Mouse (Mus musculus): ENCODE results near the gene Cers3.

Cers3 gene

DNA sequence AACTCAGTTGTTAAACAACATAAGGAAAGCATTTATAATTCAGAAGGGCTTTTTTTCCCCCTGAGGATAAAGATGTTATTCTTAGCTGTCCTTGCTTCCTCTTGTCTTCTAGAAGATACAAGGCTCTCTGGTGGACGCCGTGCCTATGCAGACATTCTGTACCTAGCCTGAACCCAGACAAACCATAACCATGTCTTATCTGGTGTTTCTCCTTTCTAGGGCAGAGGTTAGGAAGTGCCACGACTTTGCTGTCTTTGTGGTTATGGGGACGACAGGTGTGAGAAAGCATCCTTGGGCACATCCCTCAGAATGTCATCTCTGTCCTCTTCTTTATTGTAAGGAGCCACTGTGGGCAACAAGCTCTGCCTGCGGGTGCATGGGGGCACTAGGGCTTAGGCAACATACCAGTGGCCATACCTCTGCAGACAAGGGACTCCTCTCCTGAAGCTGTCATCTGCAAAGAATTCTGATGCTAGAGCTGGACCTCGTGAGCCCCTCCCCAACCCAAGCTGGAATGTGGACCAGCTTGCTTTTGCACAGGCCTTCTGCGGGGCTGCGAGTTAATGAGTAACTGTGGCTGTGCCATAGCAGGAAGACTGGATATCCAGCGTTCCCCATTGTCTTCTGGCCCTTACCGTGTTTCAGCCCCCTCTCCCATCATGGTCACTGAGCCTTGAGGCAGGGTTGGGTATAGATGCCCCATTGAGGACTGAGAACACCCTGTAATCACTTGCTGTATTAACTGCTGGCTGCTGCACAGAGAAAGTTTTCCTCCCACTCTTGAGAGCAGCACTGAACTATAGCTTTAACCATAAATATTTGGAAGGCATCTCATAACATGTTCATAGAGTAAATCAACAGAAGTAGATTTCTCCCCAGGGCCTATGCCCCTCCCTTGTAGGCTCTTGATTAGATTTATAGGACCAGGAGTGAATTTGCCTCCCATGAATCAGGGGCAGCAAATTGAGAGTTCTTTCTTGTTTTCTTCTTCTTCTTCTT is 36.9 kb downstream of the Cers3 start:
- DNase-seq (ENCODE audit: low spot score), result no peak

- DNase-seq (ENCODE audit: low spot score), result no peak
Measured at GRCm38 (mm10) chr7:66786476-66786875, 43.2 kb downstream of the Cers3 start.

- no peak for DNase-seq (ENCODE audit: low spot score)
Measured at GRCm38 (mm10) chr7:66787816-66788215, 44.5 kb downstream of the Cers3 start.

DNA sequence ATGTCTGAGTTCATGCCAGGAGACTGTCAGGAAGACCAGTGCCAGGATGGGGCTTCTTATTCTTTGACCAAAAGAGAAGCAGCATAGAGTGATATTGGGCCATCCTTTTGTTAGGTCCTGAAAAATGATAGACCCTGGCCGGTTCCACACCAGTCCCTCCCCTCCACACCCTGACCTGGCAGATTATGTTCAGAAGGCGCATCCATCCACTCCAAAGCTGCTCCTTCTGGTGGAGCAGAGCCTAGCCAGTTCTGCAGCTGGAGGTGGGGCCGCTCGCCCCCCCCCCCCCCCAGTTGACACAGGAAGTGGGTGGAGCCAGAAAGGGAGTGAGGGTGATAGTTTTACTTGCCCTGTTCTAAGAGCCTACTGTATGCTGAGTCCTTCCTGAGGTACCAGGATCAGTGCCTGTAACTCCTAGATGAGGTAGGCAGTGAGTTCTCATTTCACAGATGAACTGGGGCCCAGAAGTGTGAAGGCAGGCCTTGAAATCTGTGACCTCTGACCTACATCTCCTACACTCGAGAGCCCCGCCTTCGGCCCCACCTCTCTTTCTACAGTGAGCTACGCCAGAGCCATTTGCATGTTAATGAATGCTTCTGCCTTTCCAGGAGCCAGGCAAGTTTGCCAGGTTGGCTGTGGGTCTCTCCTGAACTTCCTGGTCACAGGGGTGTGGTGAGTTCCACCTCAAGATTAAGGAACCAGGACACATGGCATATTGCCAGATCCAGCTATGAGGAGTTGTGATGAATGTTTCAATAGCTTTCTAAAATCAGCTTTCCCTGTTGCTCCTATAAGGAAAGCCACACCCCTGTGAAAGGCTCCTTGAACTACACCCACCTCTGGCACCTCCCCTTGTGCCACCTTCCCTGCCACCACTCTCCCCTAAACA is 46.8 kb downstream of the Cers3 start:
- DNase-seq (ENCODE audit: low spot score), result no peak

GRCm38 (mm10) chr7:66791022-66791421 is 47.7 kb downstream of the Cers3 start:
- no peak for DNase-seq (ENCODE audit: low spot score)

DNA sequence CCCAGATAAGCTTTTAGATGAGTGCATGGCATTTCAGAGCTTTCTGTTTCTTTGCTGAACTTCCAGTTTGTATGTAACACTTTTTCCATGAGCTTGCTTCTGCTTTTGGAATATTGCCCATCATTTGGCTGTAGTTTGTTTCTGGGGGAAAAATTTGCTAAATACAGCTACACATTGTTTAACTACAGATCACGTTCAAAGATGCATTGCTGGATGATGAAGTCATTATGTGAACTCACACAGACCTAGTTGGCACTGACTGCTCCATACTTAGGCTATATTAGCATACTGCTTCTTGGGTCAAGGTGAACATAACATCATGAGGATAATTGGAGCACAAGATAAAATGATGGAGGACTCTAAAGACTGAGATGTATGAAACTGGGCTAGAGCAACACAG is 53.6 kb downstream of the Cers3 start:
- DNase-seq (ENCODE audit: low spot score), result no peak

- DNase-seq (ENCODE audit: low spot score), result no peak
Measured at GRCm38 (mm10) chr7:66797345-66797744, 54.0 kb downstream of the Cers3 start.

GRCm38 (mm10) chr7:66798826-66799225 is 55.5 kb downstream of the Cers3 start:
- DNase-seq (ENCODE audit: low spot score), result no peak

- peak; percentile 20 for DNase-seq (ENCODE audit: low spot score)
Measured at GRCm38 (mm10) chr7:66800784-66801183, 57.5 kb downstream of the Cers3 start.

GRCm38 (mm10) chr7:66801785-66802184 is 58.5 kb downstream of the Cers3 start:
- DNase-seq (ENCODE audit: low spot score), result peak; percentile 15

DNA sequence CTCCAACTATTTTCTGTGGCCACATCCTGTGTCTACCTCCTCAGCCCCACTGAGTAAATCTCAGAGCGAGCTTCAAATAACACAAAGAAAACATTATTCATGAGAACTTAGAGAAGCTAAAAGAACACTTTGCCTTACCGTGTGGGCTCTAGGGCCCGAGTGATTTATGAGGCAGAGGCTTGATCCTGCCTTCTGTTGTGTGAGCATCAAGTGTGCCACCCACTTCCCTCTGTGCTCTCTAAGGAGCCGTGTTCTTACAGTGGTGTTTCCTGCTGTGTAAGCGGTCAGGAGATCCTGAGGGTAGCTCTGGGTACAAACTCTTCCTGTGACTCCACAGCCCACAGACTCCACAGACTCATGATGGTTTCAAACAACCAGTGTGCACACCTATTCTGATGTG is 60.5 kb downstream of the Cers3 start:
- no peak for DNase-seq (ENCODE audit: low spot score)

DNA sequence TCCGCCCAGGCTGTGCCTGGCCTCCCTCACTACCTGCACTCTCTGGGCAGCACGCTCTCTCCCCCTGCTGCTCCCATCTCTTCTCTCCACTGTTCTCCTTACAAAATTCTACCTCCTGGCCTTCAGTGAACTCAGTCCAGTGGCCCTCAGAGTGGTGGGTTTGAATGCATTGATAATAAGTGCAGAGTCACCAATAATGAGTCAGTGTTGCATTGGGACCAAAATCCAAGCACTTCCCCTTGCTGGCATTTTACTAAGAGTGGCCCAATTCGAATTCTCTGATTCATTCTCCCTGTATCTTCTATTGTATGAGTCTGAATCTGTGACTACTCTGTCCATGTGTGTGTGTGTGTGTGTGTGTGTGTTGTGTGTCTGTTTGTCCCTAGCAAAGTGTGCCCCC is 63.5 kb downstream of the Cers3 start:
- DNase-seq (ENCODE audit: low spot score), result no peak

DNA sequence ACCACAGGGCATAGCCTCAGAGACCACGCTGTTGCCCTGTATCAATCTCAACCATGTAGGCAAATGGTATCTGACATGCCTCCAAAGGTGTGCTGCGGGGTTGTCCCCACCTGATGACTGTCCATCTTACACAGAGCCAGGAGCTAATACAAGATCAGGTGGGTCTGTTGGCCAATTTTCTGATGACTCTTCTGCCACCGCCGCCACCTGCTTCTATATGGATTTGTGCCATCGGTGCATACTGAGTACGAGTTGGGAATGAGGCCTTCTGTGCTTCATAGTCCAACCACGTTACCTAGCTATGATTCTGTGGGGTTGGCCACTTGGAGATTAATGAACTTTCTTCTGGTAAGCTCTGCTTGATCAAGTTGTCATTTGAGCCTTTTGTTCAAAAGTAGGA is 67.1 kb downstream of the Cers3 start:
- DNase-seq (ENCODE audit: low spot score), result no peak

- no peak for DNase-seq (ENCODE audit: low spot score)
Measured at GRCm38 (mm10) chr7:66811294-66811693, 68.0 kb downstream of the Cers3 start.

DNA sequence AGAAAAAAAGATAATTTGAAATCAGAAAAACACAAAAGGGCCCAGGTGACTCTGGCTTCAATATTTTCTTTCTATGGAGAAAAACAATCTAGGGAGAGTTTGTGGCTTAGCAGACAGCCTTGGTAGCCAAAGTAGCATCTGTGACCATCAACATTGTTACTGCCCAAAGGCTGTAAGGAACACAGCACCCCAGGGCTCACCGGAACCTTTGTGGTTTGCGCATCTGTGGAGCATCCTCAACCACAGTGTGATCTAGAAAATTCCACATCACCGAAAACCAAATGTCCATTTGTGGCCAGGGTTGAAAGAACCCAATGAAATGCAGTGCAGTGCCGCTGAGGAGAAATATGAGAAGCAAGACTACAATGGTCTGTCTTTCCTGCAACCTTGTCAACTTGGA is 69.0 kb downstream of the Cers3 start:
- no peak for DNase-seq (ENCODE audit: low spot score)

DNA sequence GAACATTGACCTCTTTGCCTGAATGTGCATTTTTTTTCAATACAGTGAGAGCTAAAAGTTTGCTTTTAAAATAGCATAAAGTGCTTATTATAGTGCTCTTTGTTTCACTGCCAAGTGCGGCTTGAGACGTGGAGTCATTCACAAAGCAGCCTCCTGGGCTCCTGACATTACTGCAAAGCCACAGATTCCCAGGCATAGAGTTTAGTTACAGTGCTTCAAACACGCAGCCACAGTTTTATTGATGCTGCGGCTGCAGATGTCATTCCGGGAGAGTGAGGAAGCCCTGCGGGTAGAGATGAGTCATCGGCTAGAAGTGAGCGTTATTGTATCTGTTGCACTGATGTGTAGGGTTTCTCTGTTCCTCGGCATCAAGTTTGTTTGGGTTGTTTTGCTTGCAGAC is 69.4 kb downstream of the Cers3 start:
- peak; percentile 7 for DNase-seq (ENCODE audit: low spot score)

- no peak for DNase-seq (ENCODE audit: low spot score)
Measured at GRCm38 (mm10) chr7:66813172-66813571, 69.9 kb downstream of the Cers3 start.

DNA sequence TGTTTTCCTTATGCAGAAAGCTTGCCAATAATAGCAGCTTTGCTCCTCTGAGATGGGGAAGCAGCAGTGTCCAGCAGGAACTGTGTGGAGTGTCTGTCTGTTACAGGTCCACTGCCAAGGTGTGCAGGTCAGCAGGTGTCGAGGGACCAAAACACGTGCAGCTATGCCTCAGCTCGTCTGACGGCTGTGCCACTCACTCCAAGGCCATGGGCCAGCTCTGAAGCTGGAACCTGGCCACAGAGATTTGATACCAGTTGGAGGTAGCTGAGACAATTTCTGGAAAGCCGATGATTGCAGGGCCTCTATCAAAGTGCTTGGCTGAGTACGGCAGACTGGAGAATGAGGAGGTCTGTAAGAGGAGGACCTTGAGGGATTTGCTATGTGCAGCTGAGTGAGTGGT is 72.2 kb downstream of the Cers3 start:
- DNase-seq (ENCODE audit: low spot score), result no peak

DNA sequence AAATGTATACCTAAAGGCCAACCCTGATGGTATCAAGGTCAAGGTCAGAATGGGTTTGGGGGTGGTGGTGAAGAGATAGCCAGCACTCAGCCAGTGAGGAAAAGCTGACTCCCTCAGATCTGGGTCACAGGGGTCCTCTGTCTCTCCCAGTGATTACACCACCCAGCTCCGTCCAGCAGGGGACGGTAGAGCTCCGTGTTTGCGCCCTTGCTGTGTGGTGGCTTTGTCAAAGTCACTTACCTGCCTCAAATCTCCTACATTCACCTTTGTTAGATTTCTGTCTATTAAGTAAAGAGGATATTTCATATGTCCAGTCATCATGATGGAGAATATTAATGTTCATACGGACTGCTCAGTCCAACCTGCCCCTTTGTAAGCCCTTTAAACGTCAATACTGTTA is 76.7 kb downstream of the Cers3 start:
- no peak for DNase-seq (ENCODE audit: low spot score)

DNA sequence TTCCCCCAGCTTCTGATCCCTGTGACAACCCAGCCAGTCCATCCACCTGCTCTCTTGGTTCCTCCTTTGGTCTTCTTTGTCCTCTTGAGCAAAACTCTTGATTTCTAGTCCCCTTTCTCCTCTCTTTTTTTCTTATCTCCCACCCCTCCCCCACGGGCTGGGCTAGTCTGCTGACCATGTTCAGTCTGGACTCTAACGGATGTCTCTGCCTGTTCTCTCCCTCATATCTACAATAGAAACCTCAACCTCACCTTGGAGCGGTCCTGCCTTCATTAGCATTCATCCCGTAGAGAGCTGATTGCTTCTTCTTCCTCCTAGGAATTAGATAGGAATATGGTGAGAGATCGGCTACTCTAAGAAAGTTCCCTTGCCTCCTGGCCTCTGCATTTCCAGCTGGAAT is 87.5 kb downstream of the Cers3 start:
- DNase-seq (ENCODE audit: low spot score), result no peak

DNA sequence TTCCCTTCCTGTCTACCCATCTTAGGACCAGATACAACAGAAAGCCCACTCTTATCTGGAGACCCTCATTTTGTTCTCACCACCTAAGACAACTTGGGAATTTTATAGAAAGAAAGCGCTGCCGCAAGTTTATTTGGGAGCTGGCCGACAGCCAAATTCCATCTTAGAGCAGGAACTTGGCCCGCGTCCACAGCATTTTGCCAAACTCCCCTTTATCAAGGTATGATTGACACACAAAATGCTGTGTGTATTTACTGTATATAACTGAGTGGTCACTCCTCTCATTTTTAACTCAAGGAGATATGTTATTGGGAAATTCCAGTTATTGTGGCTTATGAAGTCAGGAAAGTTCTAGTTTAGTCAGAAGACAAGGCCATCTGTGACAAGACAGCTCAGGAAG is 88.0 kb downstream of the Cers3 start:
- DNase-seq (ENCODE audit: low spot score), result no peak

DNA sequence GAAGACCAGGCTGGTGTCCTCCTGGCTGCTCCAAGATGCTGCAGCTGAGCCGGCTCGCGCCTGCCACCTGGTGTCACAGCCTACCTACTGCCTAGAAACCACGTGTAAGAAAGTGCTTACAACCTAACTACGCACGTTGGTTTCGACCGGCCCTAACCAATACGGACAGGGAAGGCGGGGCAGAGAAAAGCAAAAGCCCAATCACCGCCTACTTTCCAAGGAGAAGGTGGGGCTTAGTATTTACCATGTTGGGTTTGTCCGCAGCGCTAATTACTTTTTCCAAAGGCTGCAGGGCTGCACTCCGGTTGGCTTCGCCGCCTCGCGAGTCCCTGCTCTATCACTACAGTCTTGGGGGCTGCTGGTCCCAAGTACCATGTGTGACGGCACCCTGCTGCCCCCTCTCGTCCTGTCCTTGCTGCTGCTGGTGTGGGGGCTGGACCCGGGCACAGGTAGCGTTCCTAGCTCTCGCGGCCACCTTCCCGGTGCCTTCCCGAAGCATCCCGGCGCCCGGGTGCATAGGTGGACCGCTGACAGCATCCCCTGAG is 96.2 kb downstream of the Cers3 start, which contains the start of gene Adamts17:
TSS of gene Adamts17 (plus strand) at position 273 of the 545 bp plus-strand sequence.
- peak; percentile 76 for DNase-seq (ENCODE audit: low spot score)
